In genomic region chr16:14009966-14010365, GRCm38 (mm10) we compare ENCODE assay signal across 20 mouse cellular contexts. TPM values are rescaled to one million over a fixed set of nuclear protein-coding genes. Genes with fewer than 3 reads are reported as not detected.
"Had no signal": no experiment of that assay in that cellular context is flagged by ENCODE, and none has a peak within 500 bp of the region (broad histone marks: within the 10 kb centered on the region; RNA-seq: fewer than 3 reads in every experiment).

No protein-coding gene starts in this region.

- H3K27ac ChIP-seq: lung, embryonic 15.5 days; macrophage; midbrain, embryonic 13.5 days; midbrain, embryonic 15.5 days; neural tube, embryonic 12.5 days; stomach, embryonic 15.5 days; stomach, postnatal 0 days had no signal

- H3K9me3 ChIP-seq: lung, embryonic 15.5 days; megakaryocyte, embryonic 14.5 days; midbrain, embryonic 13.5 days; midbrain, embryonic 15.5 days; neural tube, embryonic 12.5 days; stomach, embryonic 15.5 days had no signal

- H3K9ac ChIP-seq: lung, embryonic 15.5 days; midbrain, embryonic 13.5 days; midbrain, embryonic 15.5 days; neural tube, embryonic 12.5 days; stomach, embryonic 15.5 days had no signal

- ATAC-seq: lung, postnatal 0 days; midbrain, embryonic 13.5 days; midbrain, embryonic 15.5 days had no signal

- H3K4me1 ChIP-seq: lung, embryonic 15.5 days; megakaryocyte, embryonic 14.5 days; midbrain, embryonic 13.5 days; midbrain, embryonic 15.5 days; neural tube, embryonic 12.5 days; stomach, embryonic 15.5 days had no signal

- H3K4me2 ChIP-seq: lung, embryonic 15.5 days; midbrain, embryonic 11.5 days; midbrain, embryonic 13.5 days; midbrain, embryonic 15.5 days; neural tube, embryonic 12.5 days; stomach, embryonic 15.5 days had no signal

- H3K4me3 ChIP-seq: lung, embryonic 15.5 days; megakaryocyte, embryonic 14.5 days; midbrain, embryonic 13.5 days; midbrain, embryonic 15.5 days; neural tube, embryonic 12.5 days; stomach, embryonic 15.5 days had no signal

- DNase-seq: lung, postnatal 14 days; lung, postnatal 36 days; right cerebral cortex, postnatal 14 days; thymus, adult 2 months; thymus, postnatal 25 days; thymus, postnatal 4 days had no signal

- H3K36me3 ChIP-seq: lung, embryonic 15.5 days; midbrain, embryonic 15.5 days; neural tube, embryonic 12.5 days; stomach, embryonic 15.5 days had no signal

- H3K27me3 ChIP-seq: lung, embryonic 15.5 days; midbrain, embryonic 13.5 days; midbrain, embryonic 15.5 days; neural tube, embryonic 12.5 days; stomach, embryonic 15.5 days had no signal

RNA-seq across cellular contexts. Expression of gene Ifitm7, which starts 23.3 kb away (rescaled TPM):
- total RNA-seq: monocyte, adult 5-6 weeks; neutrophil, adult 5-6 weeks had no signal
- polyA plus RNA-seq: lung, embryonic 15.5 days; lung, postnatal 0 days; macrophage; stomach, embryonic 15.5 days; stomach, postnatal 0 days; thymus, adult 2 months; urinary bladder, adult 2 months had no signal

RNA-seq across cellular contexts. Expression of gene 2900011O08Rik, which starts 23.6 kb away (rescaled TPM):
- total RNA-seq: monocyte, adult 5-6 weeks; neutrophil, adult 5-6 weeks had no signal
- polyA plus RNA-seq: lung, postnatal 0 days; macrophage; spleen, adult 2 months had no signal
